Mouse (Mus musculus) intestine, postnatal 0 days (tissue): ENCODE measurements at regions not wholly inside any gene's neighbourhood (a gene's known extent, or its start where the extent isn't known, plus 50 kb on each side); places are given as distances from the start of the nearest gene placed in this dataset.

Experiments used
- ATAC-seq: fragments of 200-750 bp; cut with Nextera tagmentation; 2 replicates; pipeline ENCODE4 v1.8.0; 2017; ENCODE audit warnings: mild to moderate bottlenecking, moderate TSS enrichment, moderate library complexity
- H3K27ac ChIP-seq: fragments of 300-500 bp; sonication (generic); 2 replicates; pipeline ENCODE4 v1.5.1; 2014; ENCODE audit warnings: mild to moderate bottlenecking, low read depth, low read length, moderate library complexity
- H3K27me3 ChIP-seq: fragments of 300-500 bp; sonication (generic); replicated peaks from 2 replicates; pipeline ENCODE4 v1.6.1; 2014; ENCODE audit warnings: low read length, mixed read lengths; ENCODE audit not compliant: control insufficient read depth, insufficient read depth
- H3K36me3 ChIP-seq: fragments of 300-500 bp; sonication (generic); 2 replicates; pipeline ENCODE4 v1.6.1; 2014; ENCODE audit warnings: mild to moderate bottlenecking, moderate library complexity; ENCODE audit not compliant: control insufficient read depth, insufficient read depth
- H3K4me1 ChIP-seq: fragments of 300-500 bp; sonication (generic); replicated peaks from 2 replicates; pipeline ENCODE4 v1.6.1; 2014; ENCODE audit warnings: antibody characterized with exemption, low read length, mixed read lengths; ENCODE audit not compliant: control insufficient read depth, insufficient read depth
- H3K4me2 ChIP-seq: fragments of 300-500 bp; sonication (generic); replicated peaks from 2 replicates; pipeline ENCODE4 v1.6.1; 2014; ENCODE audit warnings: low read depth, mild to moderate bottlenecking, moderate library complexity
- H3K4me3 ChIP-seq: fragments of 300-500 bp; sonication (generic); 2 replicates; pipeline ENCODE4 v1.5.1; 2014; ENCODE audit warnings: low read depth, low read length
- H3K9ac ChIP-seq: fragments of 300-500 bp; sonication (generic); 2 replicates; pipeline ENCODE4 v1.6.1; 2014; ENCODE audit warnings: mild to moderate bottlenecking, low read depth, low read length
- H3K9me3 ChIP-seq: fragments of 300-500 bp; sonication (generic); 2 replicates; pipeline ENCODE4 v1.6.1; 2016; ENCODE audit warnings: mixed run types; ENCODE audit not compliant: control insufficient read depth
- CTCF ChIP-seq: sonication (generic); IDR thresholded peaks from 2 replicates; pipeline ENCODE4 v1.5.1; 2016; ENCODE audit warnings: low read depth, mild to moderate bottlenecking, control low read depth, antibody characterized with exemption, moderate library complexity
- WGBS: fragments of 180-500 bp; shearing (Covaris S2); extraction: QIAGEN DNeasy Blood & Tissue Kit; methylation state at CpG from one replicate; pipeline ENCODE4 v1.1.7; 2014; 5-methylcytosine and 5-hydroxymethylcytosine counted together

DNA sequence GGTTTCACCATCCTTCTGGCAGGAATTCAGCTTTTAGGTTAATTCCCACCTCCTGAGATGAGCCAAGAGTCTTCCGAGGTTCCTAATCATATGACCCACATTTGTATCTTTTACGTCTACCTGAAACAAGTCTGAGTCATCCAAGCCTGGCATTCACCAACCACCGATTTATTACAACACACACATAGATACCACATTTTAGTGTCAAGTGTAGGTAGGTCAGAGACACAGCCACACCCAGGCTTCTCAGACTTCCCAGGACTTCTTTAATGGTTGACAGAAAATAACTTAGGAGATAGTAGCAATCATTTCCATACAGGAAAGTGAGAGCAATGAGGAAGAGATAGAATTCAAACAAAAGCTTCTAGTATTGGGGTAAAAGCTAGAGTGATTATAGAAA, 189.2 kb upstream of the Gm10306 start:
- TF ChIP-seq CTCF, result no peak
- Histone ChIP-seq H3K4me2 (no peak overlapping the region), H3K27ac (no peak overlapping the region), H3K36me3 (no peaks in the 10 kb centered on the region), H3K4me3 (no peak overlapping the region), H3K4me1 (no peaks in the 10 kb centered on the region), H3K9me3 (no peaks in the 10 kb centered on the region), H3K27me3 (no peaks in the 10 kb centered on the region), H3K9ac (no peak overlapping the region)
- ATAC-seq, result no peak
- 56% methylated on average over 3 of the region's 3 CpGs for WGBS

DNA sequence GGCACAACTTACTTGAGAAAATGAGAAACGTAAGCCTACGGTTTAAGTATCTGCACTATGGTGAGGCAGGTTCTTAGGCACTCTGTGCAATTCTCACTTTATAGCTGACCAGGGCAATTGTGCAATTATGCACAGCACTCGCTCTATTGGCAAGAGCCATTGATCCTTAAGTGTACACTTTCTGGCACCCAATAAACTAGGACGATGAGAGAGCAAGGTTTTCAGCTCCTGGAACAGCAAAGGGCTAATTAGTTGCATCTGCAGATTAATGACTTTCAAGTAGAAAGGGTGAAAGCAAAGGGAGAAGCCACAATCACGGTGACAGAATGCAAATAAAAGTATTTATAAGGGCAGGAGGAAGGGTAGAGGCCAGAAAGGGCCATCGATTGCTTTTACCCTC, 185.4 kb upstream of the Gm10306 start:
- no peaks in the 10 kb centered on the region for H3K27me3 ChIP-seq
- TF ChIP-seq CTCF, result no peak
- H3K4me2 ChIP-seq, result no peak overlapping the region
- ATAC-seq, result no peak
- no peaks in the 10 kb centered on the region for H3K9me3 ChIP-seq
- H3K4me1 ChIP-seq, result no peaks in the 10 kb centered on the region
- 28% methylated on average over 6 of the region's 6 CpGs for WGBS
- no peak overlapping the region for H3K9ac ChIP-seq
- H3K27ac ChIP-seq, result no peak overlapping the region
- no peaks in the 10 kb centered on the region for H3K36me3 ChIP-seq
- H3K4me3 ChIP-seq, result no peak overlapping the region

DNA sequence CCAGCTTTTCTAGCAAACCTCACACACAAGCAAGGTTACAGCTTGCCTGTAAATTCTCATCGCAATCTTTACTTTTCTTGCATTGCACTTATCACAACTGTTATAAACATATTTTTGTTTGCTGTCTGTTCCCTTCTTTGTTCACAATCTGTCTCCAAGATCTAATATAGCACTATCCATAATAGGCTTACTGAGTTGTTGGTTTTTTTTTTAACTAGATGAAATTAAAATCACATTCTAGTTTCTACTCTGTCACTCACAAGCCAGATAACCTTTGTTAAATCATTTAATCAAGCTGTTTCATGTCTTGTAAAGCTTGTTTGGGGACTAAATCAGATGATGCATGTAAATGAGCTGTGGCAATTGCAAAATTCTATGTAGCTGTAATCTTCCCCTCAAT, 180.1 kb upstream of the Gm10306 start:
- Histone ChIP-seq H3K4me2 (no peak overlapping the region), H3K27ac (no peak overlapping the region), H3K4me1 (no peaks in the 10 kb centered on the region), H3K36me3 (no peaks in the 10 kb centered on the region), H3K27me3 (no peaks in the 10 kb centered on the region), H3K4me3 (no peak overlapping the region), H3K9me3 (no peaks in the 10 kb centered on the region), H3K9ac (no peak overlapping the region)
- WGBS, result 98% methylated on average over 1 of the region's 1 CpGs
- no peak for TF ChIP-seq CTCF
- ATAC-seq, result no peak

DNA sequence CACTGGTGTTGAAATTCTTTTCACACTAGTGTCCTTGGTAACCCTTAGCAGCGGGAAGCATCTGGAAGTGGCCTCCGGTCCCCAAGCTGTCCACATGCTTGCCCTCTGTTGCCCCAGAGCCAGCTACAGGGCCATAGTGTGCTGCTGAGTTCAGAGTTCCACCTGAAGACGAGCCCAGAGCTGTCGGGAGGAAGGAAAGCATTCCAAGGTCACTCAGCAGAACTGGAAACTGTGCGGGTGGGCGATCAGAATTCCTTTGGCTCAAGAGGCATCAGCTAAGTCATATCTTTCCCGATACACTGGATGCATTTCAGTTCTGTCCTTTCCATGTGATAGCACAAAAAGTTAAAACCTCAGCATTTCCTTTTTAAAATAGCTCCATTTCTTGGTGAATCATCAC, 170.6 kb upstream of the Gm10306 start:
- H3K4me3 ChIP-seq, result no peak overlapping the region
- TF ChIP-seq CTCF, result no peak
- no peaks in the 10 kb centered on the region for H3K36me3 ChIP-seq
- H3K4me2 ChIP-seq, result no peak overlapping the region
- no peak for ATAC-seq
- H3K27me3 ChIP-seq, result no peaks in the 10 kb centered on the region
- no peaks in the 10 kb centered on the region for H3K4me1 ChIP-seq
- H3K27ac ChIP-seq, result no peak overlapping the region
- no peak overlapping the region for H3K9ac ChIP-seq
- H3K9me3 ChIP-seq, result no peaks in the 10 kb centered on the region
- 44% methylated on average over 7 of the region's 7 CpGs for WGBS

DNA sequence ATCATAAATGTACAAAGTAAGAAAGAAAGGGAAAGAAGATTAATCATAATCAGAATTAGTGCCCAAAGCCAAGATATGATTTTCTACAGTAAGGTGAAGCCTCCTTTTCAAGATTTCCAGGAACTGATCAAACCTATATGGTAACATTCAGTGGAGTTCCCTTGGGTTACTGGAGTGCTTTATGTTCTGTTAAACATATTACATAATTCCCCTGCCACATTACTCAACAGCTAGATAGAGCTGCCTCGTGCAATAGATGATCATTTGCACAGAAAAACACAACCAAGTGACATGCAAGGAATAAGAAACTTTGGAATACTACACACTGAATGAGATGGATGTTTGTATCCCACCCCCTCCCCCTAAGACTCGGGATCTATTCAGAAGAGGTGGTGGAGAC, 168.0 kb upstream of the Gm10306 start:
- WGBS, result 49% methylated on average over 2 of the region's 2 CpGs
- Histone ChIP-seq H3K27me3 (no peaks in the 10 kb centered on the region), H3K4me2 (no peak overlapping the region), H3K27ac (no peak overlapping the region), H3K4me1 (no peaks in the 10 kb centered on the region), H3K36me3 (no peaks in the 10 kb centered on the region), H3K4me3 (no peak overlapping the region), H3K9me3 (no peaks in the 10 kb centered on the region), H3K9ac (no peak overlapping the region)
- ATAC-seq, result no peak
- no peak for TF ChIP-seq CTCF

- Histone ChIP-seq H3K9ac (no peak overlapping the region), H3K4me1 (no peaks in the 10 kb centered on the region), H3K36me3 (no peaks in the 10 kb centered on the region), H3K4me2 (no peak overlapping the region), H3K9me3 (no peaks in the 10 kb centered on the region), H3K27me3 (no peaks in the 10 kb centered on the region), H3K27ac (no peak overlapping the region), H3K4me3 (no peak overlapping the region)
- WGBS, result 48% methylated on average over 2 of the region's 2 CpGs
- no peak for TF ChIP-seq CTCF
- no peak for ATAC-seq
Measured at GRCm38 (mm10) chr4:94394462-94394861, 161.9 kb upstream of the Gm10306 start.

DNA sequence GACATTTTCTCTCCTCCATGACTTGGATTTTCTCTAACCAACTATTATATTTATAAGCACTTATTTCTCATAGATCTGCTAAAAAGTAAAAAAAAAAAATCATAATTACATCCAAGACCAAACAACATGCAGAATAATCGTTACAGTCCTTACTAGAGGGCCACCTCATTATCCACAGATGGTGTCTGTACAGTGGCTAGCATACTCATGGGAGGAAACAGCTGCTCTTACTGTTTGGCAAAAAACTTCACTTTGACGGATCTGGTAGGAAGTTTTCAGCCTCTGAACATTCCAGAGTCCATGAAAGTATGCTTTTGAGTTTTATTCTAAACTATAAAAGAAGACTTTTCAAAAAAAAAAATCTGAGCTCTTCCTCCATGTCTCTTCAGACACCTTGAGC, 159.1 kb upstream of the Gm10306 start:
- no peak for ATAC-seq
- Histone ChIP-seq H3K9ac (no peak overlapping the region), H3K4me2 (no peak overlapping the region), H3K4me1 (no peaks in the 10 kb centered on the region), H3K27ac (no peak overlapping the region), H3K36me3 (no peaks in the 10 kb centered on the region), H3K9me3 (no peaks in the 10 kb centered on the region), H3K4me3 (no peak overlapping the region), H3K27me3 (no peaks in the 10 kb centered on the region)
- WGBS, result 48% methylated on average over 2 of the region's 2 CpGs
- no peak for TF ChIP-seq CTCF
